Mouse (Mus musculus): Measurements from ENCODE around the gene Heg1. TPM values are rescaled to one million over a fixed set of nuclear protein-coding genes. Genes with fewer than 3 reads are reported as not detected.

Gene Heg1
- polyA plus RNA-seq, 1 experiment from 2014 or later = 10.2 TPM

- Histone ChIP-seq H3K9me3 (ENCODE audit: control insufficient read depth, low read length) (peaks cover 4% of the 10 kb centered on the region; the same call in 1 of the 2 replicates), H3K4me3 (ENCODE audit: low read length) (no peak overlapping the region), H3K27ac (ENCODE audit: low read length) (no peak overlapping the region), H3K4me1 (ENCODE audit: control insufficient read depth, insufficient read depth, low read length) (no peaks in the 10 kb centered on the region), H3K36me3 (ENCODE audit: control insufficient read depth, insufficient read depth, low read length) (peaks cover 11% of the 10 kb centered on the region; the same call in 1 of the 2 replicates), H3K4me2 (ENCODE audit: low read depth, low read length) (no peak overlapping the region), H3K27me3 (replicated peaks; ENCODE audit: control insufficient read depth, insufficient read depth, low read length) (no peaks in the 10 kb centered on the region), H3K9ac (ENCODE audit: low read depth, low read length) (no peak overlapping the region)
- WGBS = 95% methylated on average over 2 of the region's 2 CpGs
- ATAC-seq = no peak
These were observed 39.1 kb downstream of the Heg1 start for GRCm38 (mm10) chr16:33723241-33723640.

DNA sequence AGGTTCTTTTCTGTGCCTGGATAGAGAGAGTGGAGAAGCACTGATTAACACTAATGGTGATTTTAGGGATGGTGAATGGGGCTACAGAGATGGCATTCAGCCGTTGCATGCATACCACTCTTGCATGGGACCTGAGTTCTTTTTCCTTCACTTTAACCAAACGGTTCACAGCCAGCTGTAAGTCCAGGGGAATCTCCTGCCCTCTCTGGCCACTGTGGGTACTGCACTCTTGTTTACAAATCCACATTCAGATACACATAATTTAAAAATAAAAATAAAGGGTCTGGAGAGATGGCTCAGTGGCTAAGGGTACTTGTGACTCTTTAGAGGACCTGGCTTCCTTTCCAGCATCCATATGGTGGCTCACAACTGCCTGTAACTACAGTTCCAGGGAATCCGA is 39.8 kb downstream of the Heg1 start:
- Histone ChIP-seq H3K27ac (ENCODE audit: low read length) (no peak overlapping the region), H3K36me3 (ENCODE audit: control insufficient read depth, insufficient read depth, low read length) (peaks cover 11% of the 10 kb centered on the region; the same call in 1 of the 2 replicates), H3K9me3 (ENCODE audit: control insufficient read depth, low read length) (peaks cover 4% of the 10 kb centered on the region; the same call in 1 of the 2 replicates), H3K4me3 (ENCODE audit: low read length) (no peak overlapping the region), H3K4me1 (ENCODE audit: control insufficient read depth, insufficient read depth, low read length) (no peaks in the 10 kb centered on the region), H3K4me2 (ENCODE audit: low read depth, low read length) (no peak overlapping the region), H3K9ac (ENCODE audit: low read depth, low read length) (no peak overlapping the region), H3K27me3 (replicated peaks; ENCODE audit: control insufficient read depth, insufficient read depth, low read length) (no peaks in the 10 kb centered on the region)
- WGBS = 97% methylated on average over 3 of the region's 3 CpGs
- ATAC-seq = no peak

GRCm38 (mm10) chr16:33726261-33726660 is 42.1 kb downstream of the Heg1 start:
- WGBS = 96% methylated on average over 17 of the region's 17 CpGs

GRCm38 (mm10) chr16:33726892-33727291 is 42.7 kb downstream of the Heg1 start:
- Histone ChIP-seq H3K4me2 (ENCODE audit: low read depth, low read length) (no peak overlapping the region), H3K27ac (ENCODE audit: low read length) (no peak overlapping the region), H3K36me3 (ENCODE audit: control insufficient read depth, insufficient read depth, low read length) (peaks cover 11% of the 10 kb centered on the region), H3K4me1 (ENCODE audit: control insufficient read depth, insufficient read depth, low read length) (no peaks in the 10 kb centered on the region), H3K27me3 (replicated peaks; ENCODE audit: control insufficient read depth, insufficient read depth, low read length) (no peaks in the 10 kb centered on the region), H3K9me3 (ENCODE audit: control insufficient read depth, low read length) (peaks cover 4% of the 10 kb centered on the region; the same call in 1 of the 2 replicates), H3K4me3 (ENCODE audit: low read length) (no peak overlapping the region), H3K9ac (ENCODE audit: low read depth, low read length) (no peak overlapping the region)
- ATAC-seq = no peak
- 88% methylated on average over 7 of the region's 7 CpGs for WGBS

More at GRCm38 (mm10) chr16:33726261-33726660, 42.1 kb downstream of the Heg1 start:
- Histone ChIP-seq H3K9ac (ENCODE audit: low read depth, low read length) (no peak overlapping the region), H3K9me3 (ENCODE audit: control insufficient read depth, low read length) (peaks cover 4% of the 10 kb centered on the region; the same call in 1 of the 2 replicates), H3K27ac (ENCODE audit: low read length) (no peak overlapping the region), H3K4me3 (ENCODE audit: low read length) (no peak overlapping the region), H3K4me1 (ENCODE audit: control insufficient read depth, insufficient read depth, low read length) (no peaks in the 10 kb centered on the region), H3K36me3 (ENCODE audit: control insufficient read depth, insufficient read depth, low read length) (peaks cover 11% of the 10 kb centered on the region), H3K27me3 (replicated peaks; ENCODE audit: control insufficient read depth, insufficient read depth, low read length) (no peaks in the 10 kb centered on the region), H3K4me2 (ENCODE audit: low read depth, low read length) (no peak overlapping the region)
- no peak for ATAC-seq

- no peak overlapping the region for H3K4me2 ChIP-seq (ENCODE audit: low read depth, low read length)
- peaks cover 11% of the 10 kb centered on the region for H3K36me3 ChIP-seq (ENCODE audit: control insufficient read depth, insufficient read depth, low read length)
- H3K9ac ChIP-seq (ENCODE audit: low read depth, low read length) = no peak overlapping the region
- no peaks in the 10 kb centered on the region for H3K27me3 ChIP-seq (replicated peaks; ENCODE audit: control insufficient read depth, insufficient read depth, low read length)
- ATAC-seq = no peak
- H3K4me1 ChIP-seq (ENCODE audit: control insufficient read depth, insufficient read depth, low read length) = no peaks in the 10 kb centered on the region; the same call in 1 of the 2 replicates
- WGBS = 68% methylated on average over 13 of the region's 13 CpGs
- H3K9me3 ChIP-seq (ENCODE audit: control insufficient read depth, low read length) = peaks cover 4% of the 10 kb centered on the region; the same call in 1 of the 2 replicates
- H3K27ac ChIP-seq (ENCODE audit: low read length) = no peak overlapping the region
- no peak overlapping the region for H3K4me3 ChIP-seq (ENCODE audit: low read length)
These were observed 44.3 kb downstream of the Heg1 start for GRCm38 (mm10) chr16:33728427-33728826.

DNA sequence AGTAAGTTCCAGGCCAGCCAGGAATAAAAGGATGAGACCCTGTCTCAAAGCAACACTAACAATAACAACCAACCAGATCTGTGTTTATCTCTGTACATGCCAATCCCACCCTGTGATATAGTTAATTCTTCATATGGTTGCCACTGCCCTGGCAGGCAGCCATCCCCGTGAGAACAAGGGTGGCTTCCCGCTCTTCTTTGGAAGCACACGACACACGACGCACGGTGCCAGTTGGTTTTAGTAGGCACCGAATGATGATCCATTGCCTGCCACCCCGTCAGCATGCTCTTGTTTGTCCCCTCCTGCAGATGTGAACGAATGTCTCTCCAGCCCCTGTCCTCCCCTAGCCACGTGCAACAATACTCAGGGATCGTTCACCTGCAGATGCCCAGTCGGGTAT is 47.1 kb downstream of the Heg1 start:
- Histone ChIP-seq H3K9me3 (ENCODE audit: control insufficient read depth, low read length) (no peaks in the 10 kb centered on the region), H3K4me1 (ENCODE audit: control insufficient read depth, insufficient read depth, low read length) (no peaks in the 10 kb centered on the region; the same call in 1 of the 2 replicates), H3K9ac (ENCODE audit: low read depth, low read length) (no peak overlapping the region), H3K27ac (ENCODE audit: low read length) (no peak overlapping the region), H3K27me3 (replicated peaks; ENCODE audit: control insufficient read depth, insufficient read depth, low read length) (no peaks in the 10 kb centered on the region), H3K4me2 (ENCODE audit: low read depth, low read length) (no peak overlapping the region), H3K36me3 (ENCODE audit: control insufficient read depth, insufficient read depth, low read length) (peaks cover 7% of the 10 kb centered on the region), H3K4me3 (ENCODE audit: low read length) (no peak overlapping the region)
- whole genome bisulfite sequencing = 89% methylated on average over 12 of the region's 12 CpGs
- ATAC-seq = no peak

- Histone ChIP-seq H3K27me3 (replicated peaks; ENCODE audit: control insufficient read depth, insufficient read depth, low read length) (no peaks in the 10 kb centered on the region), H3K4me2 (ENCODE audit: low read depth, low read length) (no peak overlapping the region), H3K4me3 (ENCODE audit: low read length) (no peak overlapping the region), H3K36me3 (ENCODE audit: control insufficient read depth, insufficient read depth, low read length) (peaks cover 2% of the 10 kb centered on the region), H3K4me1 (ENCODE audit: control insufficient read depth, insufficient read depth, low read length) (no peaks in the 10 kb centered on the region; the same call in 1 of the 2 replicates), H3K27ac (ENCODE audit: low read length) (no peak overlapping the region), H3K9ac (ENCODE audit: low read depth, low read length) (no peak overlapping the region), H3K9me3 (ENCODE audit: control insufficient read depth, low read length) (no peaks in the 10 kb centered on the region)
- no peak for ATAC-seq
- 77% methylated on average over 6 of the region's 6 CpGs for WGBS
These were observed 48.1 kb downstream of the Heg1 start for GRCm38 (mm10) chr16:33732237-33732749.

DNA sequence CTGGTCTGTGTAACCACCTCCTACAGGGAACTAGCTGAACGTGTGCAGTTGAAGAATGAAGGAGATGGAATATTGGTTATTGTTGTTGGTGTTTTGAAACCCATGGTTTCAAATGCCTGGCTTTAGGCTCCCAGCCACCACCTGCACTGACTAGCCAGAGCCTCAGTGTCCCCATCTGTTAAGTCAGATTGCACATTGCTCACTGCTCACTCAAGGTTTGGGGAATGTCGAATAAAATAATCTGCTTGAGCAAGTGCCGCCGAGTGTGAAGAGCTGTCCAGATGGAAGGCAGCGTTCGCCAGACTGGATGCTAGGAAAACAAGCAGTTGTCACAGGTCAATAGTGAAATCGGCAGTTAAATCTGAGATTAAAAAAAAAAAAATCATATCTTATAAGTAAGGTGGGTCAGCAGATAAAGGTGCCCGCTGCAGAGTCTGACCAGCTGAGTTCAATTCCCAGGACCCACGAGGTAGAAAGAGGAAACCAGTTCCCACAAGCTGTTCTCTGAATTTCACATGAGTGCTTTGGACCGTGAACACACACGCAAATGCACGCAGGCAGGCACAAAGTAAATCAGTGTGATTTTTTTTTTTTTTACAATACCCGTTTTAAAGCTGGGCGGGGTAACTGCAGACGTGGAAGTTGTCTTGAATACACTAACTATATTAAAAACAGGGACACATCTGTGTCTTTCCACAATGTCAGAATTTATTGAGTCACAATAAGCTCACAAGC is 48.8 kb downstream of the Heg1 start:
- 72% methylated on average over 15 of the region's 15 CpGs for WGBS
- Histone ChIP-seq H3K4me3 (ENCODE audit: low read length) (no peak overlapping the region), H3K27me3 (replicated peaks; ENCODE audit: control insufficient read depth, insufficient read depth, low read length) (no peaks in the 10 kb centered on the region), H3K4me1 (ENCODE audit: control insufficient read depth, insufficient read depth, low read length) (no peaks in the 10 kb centered on the region; the same call in 1 of the 2 replicates), H3K9me3 (ENCODE audit: control insufficient read depth, low read length) (no peaks in the 10 kb centered on the region), H3K27ac (ENCODE audit: low read length) (no peak overlapping the region), H3K9ac (ENCODE audit: low read depth, low read length) (no peak overlapping the region), H3K36me3 (ENCODE audit: control insufficient read depth, insufficient read depth, low read length) (no peaks in the 10 kb centered on the region; the same call in 1 of the 2 replicates), H3K4me2 (ENCODE audit: low read depth, low read length) (no peak overlapping the region)
- ATAC-seq = no peak

DNA sequence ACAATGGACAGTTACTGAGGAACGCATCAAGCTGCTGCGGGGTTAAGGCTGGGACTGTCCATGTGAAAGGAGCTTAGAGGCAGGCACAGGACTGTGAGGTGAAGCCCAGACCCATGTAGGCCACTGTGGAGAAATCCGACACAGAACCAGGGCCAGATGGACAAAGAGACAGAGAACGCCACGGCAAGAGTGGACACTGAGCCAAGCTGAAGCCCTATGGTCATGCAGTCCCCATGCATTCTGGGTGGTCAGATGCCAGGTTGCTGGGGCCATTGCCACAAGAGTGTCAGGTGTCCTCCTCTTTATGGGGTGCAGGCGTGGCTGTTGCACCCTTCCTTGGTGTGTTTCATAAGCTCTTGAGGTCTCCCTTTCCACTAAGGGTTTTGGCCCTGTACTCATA is 49.7 kb downstream of the Heg1 start:
- no peak overlapping the region for H3K4me2 ChIP-seq (ENCODE audit: low read depth, low read length)
- no peaks in the 10 kb centered on the region for H3K9me3 ChIP-seq (ENCODE audit: control insufficient read depth, low read length)
- WGBS = 91% methylated on average over 6 of the region's 6 CpGs
- no peaks in the 10 kb centered on the region; the same call in 1 of the 2 replicates for H3K4me1 ChIP-seq (ENCODE audit: control insufficient read depth, insufficient read depth, low read length)
- no peaks in the 10 kb centered on the region for H3K27me3 ChIP-seq (replicated peaks; ENCODE audit: control insufficient read depth, insufficient read depth, low read length)
- no peaks in the 10 kb centered on the region; the same call in 1 of the 2 replicates for H3K36me3 ChIP-seq (ENCODE audit: control insufficient read depth, insufficient read depth, low read length)
- no peak overlapping the region for H3K27ac ChIP-seq (ENCODE audit: low read length)
- no peak overlapping the region for H3K9ac ChIP-seq (ENCODE audit: low read depth, low read length)
- H3K4me3 ChIP-seq (ENCODE audit: low read length) = no peak overlapping the region
- 0 out of 2 replicates have a peak, but pooled peaks have one; percentile 18 for ATAC-seq
